Mouse (Mus musculus) stomach, postnatal 0 days (tissue): ENCODE measurements around the gene Dph3.

ENCODE experiments used
- CTCF ChIP-seq: IDR thresholded peaks from 2 replicates; pipeline ENCODE4 v1.5.1; 2016; ENCODE audit warnings: antibody characterized with exemption, low read depth, mild to moderate bottlenecking, moderate library complexity
- EP300 ChIP-seq: optimal IDR thresholded peaks from 2 replicates; pipeline ENCODE3; 2016; ENCODE audit warnings: antibody characterized with exemption

DNA sequence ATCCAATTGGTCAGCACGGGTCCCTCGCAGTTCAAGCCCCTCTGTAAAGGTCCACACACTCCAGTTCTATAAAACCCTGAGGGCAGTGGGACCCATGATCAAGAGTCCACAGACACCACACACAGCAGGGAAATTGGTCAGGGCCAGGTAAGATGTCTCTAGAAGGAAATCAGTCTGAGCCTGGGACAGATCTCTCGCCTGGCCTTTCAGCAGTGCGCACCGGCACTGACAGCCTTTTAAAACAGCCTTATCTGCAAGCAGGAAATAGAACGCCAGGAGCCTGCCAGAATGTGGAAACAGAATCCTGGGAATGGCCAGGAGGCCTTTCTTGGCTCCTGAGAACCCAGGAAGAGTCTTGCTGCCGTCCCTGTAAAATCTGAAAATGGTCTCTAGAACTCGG lies 29.7 kb downstream of the Dph3 start:
- TF ChIP-seq CTCF, result no peak
- TF ChIP-seq EP300, result no peak
